Mouse (Mus musculus) MEL (cell line): ENCODE measurements at regions not wholly inside any gene's neighbourhood (a gene's known extent, or its start where the extent isn't known, plus 50 kb on each side); places are given as distances from the start of the nearest gene placed in this dataset.

Source experiments
- DNase-seq: peaks from one replicate; pipeline ENCODE4 v3.0.0; 2011; ENCODE audit warnings: low read depth, low spot score
- H3K27ac ChIP-seq: 2 replicates; pipeline ENCODE4 v1.5.1; 2012; ENCODE audit warnings: low read depth, mild to moderate bottlenecking, control low read depth, low read length, moderate library complexity; ENCODE audit not compliant: control insufficient read depth
- H3K27me3 ChIP-seq, 2 experiments: fragments of 150-350 bp in 1 of 2; sonication (generic) in 1 of 2; 2 replicates each; pipeline ENCODE4 v1.6.1; 2012; ENCODE audit warnings: low read length in 2 of 2, mild to moderate bottlenecking in 2 of 2, improper control_type of control experiment in 1 of 2, moderate library complexity in 1 of 2; ENCODE audit not compliant: insufficient read depth in 2 of 2, control insufficient read depth in 1 of 2
- H3K36me3 ChIP-seq, 2 experiments: 2 replicates each; pipeline ENCODE4 v1.6.1; 2012 to 2014; ENCODE audit warnings: low read length in 2 of 2, improper control_type of control experiment in 1 of 2, inconsistent platforms in 1 of 2, mild to moderate bottlenecking in 1 of 2; ENCODE audit not compliant: insufficient read depth in 2 of 2, control insufficient read depth in 1 of 2
- H3K4me1 ChIP-seq, 2 experiments: fragments of 150-350 bp in 1 of 2; sonication (generic) in 1 of 2; 2 replicates each; pipeline ENCODE4 v1.6.1; 2012; ENCODE audit warnings: low read length in 2 of 2, improper control_type of control experiment in 1 of 2, mild to moderate bottlenecking in 1 of 2; ENCODE audit not compliant: insufficient read depth in 2 of 2, control insufficient read depth in 1 of 2
- H3K4me3 ChIP-seq, 2 experiments: fragments of 150-350 bp in 1 of 2; sonication (generic) in 1 of 2; 2 replicates each; pipeline ENCODE4 v1.5.1; 2012; ENCODE audit warnings: low read depth in 2 of 2, low read length in 2 of 2, mild to moderate bottlenecking in 2 of 2, moderate library complexity in 2 of 2, control low read depth in 1 of 2, improper control_type of control experiment in 1 of 2; ENCODE audit not compliant: control insufficient read depth in 1 of 2, insufficient read depth in 1 of 2
- H3K79me2 ChIP-seq: 2 replicates; pipeline ENCODE4 v1.6.1; 2012; ENCODE audit warnings: mild to moderate bottlenecking, low read length, moderate library complexity; ENCODE audit not compliant: control insufficient read depth, poor library complexity, insufficient read depth
- H3K9ac ChIP-seq: 2 replicates; pipeline ENCODE4 v1.6.1; 2012; ENCODE audit warnings: low read depth, mild to moderate bottlenecking, control low read depth, low read length, moderate library complexity; ENCODE audit not compliant: control insufficient read depth, poor library complexity, severe bottlenecking
- H3K9me3 ChIP-seq: fragments of 150-350 bp; sonication (generic); replicated peaks from 2 replicates; pipeline ENCODE4 v1.6.1; 2012; ENCODE audit warnings: mild to moderate bottlenecking, low read length, improper control_type of control experiment, moderate library complexity; ENCODE audit not compliant: insufficient read depth
- CHD1 ChIP-seq: IDR thresholded peaks from 2 replicates; pipeline ENCODE4 v1.6.1; 2012; ENCODE audit warnings: low read depth, mild to moderate bottlenecking, inconsistent platforms, low read length, improper control_type of control experiment
- E2F4 ChIP-seq: IDR thresholded peaks from 2 replicates; pipeline ENCODE4 v1.6.1; 2011; ENCODE audit warnings: low read depth, low read length, improper control_type of control experiment, borderline replicate concordance
- EP300 ChIP-seq, 2 experiments: IDR thresholded peaks; 2 replicates each; pipeline ENCODE4 v1.6.1; 2011; ENCODE audit warnings: improper control_type of control experiment in 2 of 2, low read length in 2 of 2, low read depth in 1 of 2, mild to moderate bottlenecking in 1 of 2
- ETS1 ChIP-seq: IDR thresholded peaks from 2 replicates; pipeline ENCODE4 v1.6.1; 2012; ENCODE audit warnings: low read depth, mild to moderate bottlenecking, inconsistent platforms, low read length, improper control_type of control experiment, moderate library complexity
- HCFC1 ChIP-seq: IDR thresholded peaks from 2 replicates; pipeline ENCODE4 v1.6.1; 2012; ENCODE audit warnings: low read depth, mild to moderate bottlenecking, inconsistent platforms, low read length, improper control_type of control experiment, moderate library complexity
- JUND ChIP-seq: IDR thresholded peaks from 2 replicates; pipeline ENCODE4 v1.6.1; 2011; ENCODE audit warnings: low read depth, mild to moderate bottlenecking, improper control_type of control experiment, low read length
- KAT2A ChIP-seq: conservative IDR thresholded peaks from 2 replicates; pipeline ENCODE4 v1.6.1; 2012; ENCODE audit warnings: low read depth, low read length, improper control_type of control experiment, inconsistent platforms
- MAZ ChIP-seq: IDR thresholded peaks from 2 replicates; pipeline ENCODE4 v1.6.1; 2012; ENCODE audit warnings: low read depth, mild to moderate bottlenecking, inconsistent platforms, low read length, improper control_type of control experiment
- MXI1 ChIP-seq: IDR thresholded peaks from 2 replicates; pipeline ENCODE4 v1.6.1; 2011; ENCODE audit warnings: mild to moderate bottlenecking, low read depth, low read length, improper control_type of control experiment
- NELFE ChIP-seq: IDR thresholded peaks from 2 replicates; pipeline ENCODE4 v1.6.1; 2011; ENCODE audit warnings: low read depth, low read length, improper control_type of control experiment
- NRF1 ChIP-seq: IDR thresholded peaks from 2 replicates; pipeline ENCODE4 v1.6.1; 2014; ENCODE audit warnings: low read depth, mild to moderate bottlenecking, inconsistent platforms, low read length, improper control_type of control experiment, moderate library complexity; ENCODE audit not compliant: poor library complexity, insufficient read depth, severe bottlenecking
- POLR2A ChIP-seq, 2 experiments: IDR thresholded peaks; 2 replicates each; pipeline ENCODE4 v1.6.1; 2011 to 2012; ENCODE audit warnings: low read length in 2 of 2, mild to moderate bottlenecking in 2 of 2, control low read depth in 1 of 2, improper control_type of control experiment in 1 of 2, low read depth in 1 of 2, moderate library complexity in 1 of 2; ENCODE audit not compliant: control insufficient read depth in 1 of 2, insufficient read depth in 1 of 2, poor library complexity in 1 of 2
- POLR2AphosphoS5 ChIP-seq: IDR thresholded peaks from 2 replicates; pipeline ENCODE4 v1.6.1; 2012; ENCODE audit warnings: low read depth, borderline replicate concordance, mild to moderate bottlenecking, inconsistent platforms, low read length, moderate library complexity, mixed read lengths
- RAD21 ChIP-seq: IDR thresholded peaks from 2 replicates; pipeline ENCODE4 v1.6.1; 2011; ENCODE audit warnings: mild to moderate bottlenecking, low read depth, low read length, improper control_type of control experiment
- SIN3A ChIP-seq: IDR thresholded peaks from 2 replicates; pipeline ENCODE4 v1.6.1; 2012; ENCODE audit warnings: low read length, improper control_type of control experiment, inconsistent platforms
- TAL1 ChIP-seq: IDR thresholded peaks from 2 replicates; pipeline ENCODE4 v1.6.1; 2012; ENCODE audit warnings: mild to moderate bottlenecking, inconsistent platforms, low read length, moderate library complexity, mixed read lengths
- TCF12 ChIP-seq: IDR thresholded peaks from 2 replicates; pipeline ENCODE4 v1.6.1; 2014; ENCODE audit warnings: low read depth, mild to moderate bottlenecking, inconsistent platforms, low read length, improper control_type of control experiment, moderate library complexity
- USF1 ChIP-seq: IDR thresholded peaks from 2 replicates; pipeline ENCODE4 v1.6.1; 2014; ENCODE audit warnings: low read depth, mild to moderate bottlenecking, inconsistent platforms, low read length, improper control_type of control experiment, moderate library complexity
- USF2 ChIP-seq, 2 experiments: IDR thresholded peaks; 2 replicates each; pipeline ENCODE4 v1.6.1; 2011 to 2012; ENCODE audit warnings: improper control_type of control experiment in 2 of 2, low read length in 2 of 2, borderline replicate concordance in 1 of 2, inconsistent platforms in 1 of 2, low read depth in 1 of 2, mild to moderate bottlenecking in 1 of 2; ENCODE audit not compliant: insufficient read depth in 1 of 2
- ZC3H11A ChIP-seq: IDR thresholded peaks from 2 replicates; pipeline ENCODE4 v1.6.1; 2012; ENCODE audit warnings: low read depth, mild to moderate bottlenecking, inconsistent platforms, low read length, improper control_type of control experiment
- ZNF384 ChIP-seq: IDR thresholded peaks from 2 replicates; pipeline ENCODE4 v1.6.1; 2012; ENCODE audit warnings: low read depth, mild to moderate bottlenecking, inconsistent platforms, low read length, improper control_type of control experiment

DNA sequence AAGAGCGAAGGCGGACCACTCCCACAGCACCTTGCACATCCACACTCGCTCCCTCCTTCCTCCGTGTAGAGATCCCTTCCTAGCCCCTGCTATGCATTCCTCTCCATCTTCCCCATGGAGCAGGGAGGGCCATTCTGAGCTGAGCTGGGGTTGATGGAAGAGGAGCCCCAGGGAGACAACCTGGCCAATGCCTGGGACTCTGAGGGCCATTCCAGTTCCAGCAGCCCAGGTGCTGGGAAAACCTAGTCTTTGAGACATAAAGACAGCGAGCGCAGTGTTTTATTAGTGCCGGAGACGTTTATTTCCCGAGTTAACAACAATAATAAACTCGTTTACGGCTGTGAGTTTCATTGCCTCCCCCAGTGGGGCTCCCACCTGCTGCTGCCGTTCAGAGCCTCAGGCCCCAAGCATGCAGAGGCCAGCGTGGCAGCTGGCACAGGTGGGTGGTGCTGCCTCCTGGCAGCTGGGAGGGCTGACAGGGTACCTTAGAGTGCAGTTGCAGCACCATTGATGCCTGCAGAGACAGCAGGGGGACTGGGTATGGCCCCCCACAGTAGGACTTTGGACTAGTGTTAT is 287.4 kb upstream of the Tle3 start:
- H3K27ac ChIP-seq = no peak overlapping the region
- H3K27me3 ChIP-seq = peaks cover 0 to 2% of the 10 kb centered on the region in 2 experiments; a peak in 2 of 4 replicates
- no peaks in the 10 kb centered on the region for H3K79me2 ChIP-seq
- TF ChIP-seq CHD1 = no peak
- no peak for TF ChIP-seq E2F4
- no peak for TF ChIP-seq USF1
- TF ChIP-seq MXI1 = no peak
- no peak for TF ChIP-seq NRF1
- TF ChIP-seq EP300 (IDR thresholded peaks at IDR 0.05; ENCODE audit: low read depth in 1 of 2, low read length in 2 of 2) = no peak
- no peak for DNase-seq
- no peak overlapping the region for H3K9ac ChIP-seq
- H3K4me1 ChIP-seq = no peaks in the 10 kb centered on the region
- H3K9me3 ChIP-seq = no peaks in the 10 kb centered on the region
- H3K36me3 ChIP-seq = no peaks in the 10 kb centered on the region
- no peak overlapping the region for H3K4me3 ChIP-seq

DNA sequence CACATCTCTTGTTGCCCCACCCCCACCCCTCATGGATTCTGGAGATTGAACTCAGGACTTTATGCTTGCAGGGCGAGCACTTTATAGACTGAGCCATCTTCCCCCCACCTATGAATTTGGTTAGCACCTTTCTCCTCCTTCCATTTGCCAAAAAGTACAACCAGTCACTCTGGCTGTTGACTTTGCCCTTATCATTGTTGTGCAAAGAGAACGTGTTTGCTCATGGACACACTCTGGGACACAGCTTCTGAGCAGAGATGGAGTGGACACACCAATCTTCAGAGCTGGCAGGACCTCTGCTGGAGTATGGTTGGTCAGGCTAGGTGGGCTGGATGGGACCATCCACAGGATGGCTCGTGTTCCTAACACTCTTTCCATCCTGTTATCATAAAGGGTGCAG is 285.1 kb upstream of the Tle3 start:
- DNase-seq = no peak
- H3K36me3 ChIP-seq = no peaks in the 10 kb centered on the region
- no peaks in the 10 kb centered on the region for H3K27me3 ChIP-seq
- H3K9ac ChIP-seq = no peak overlapping the region
- H3K27ac ChIP-seq = no peak overlapping the region
- H3K4me1 ChIP-seq = no peaks in the 10 kb centered on the region
- H3K79me2 ChIP-seq = no peaks in the 10 kb centered on the region
- no peaks in the 10 kb centered on the region for H3K9me3 ChIP-seq
- H3K4me3 ChIP-seq = no peak overlapping the region
- TF ChIP-seq KAT2A = no peak
- TF ChIP-seq RAD21 = no peak
- no peak for TF ChIP-seq JUND
- TF ChIP-seq HCFC1 = no peak
- no peak for TF ChIP-seq MXI1
- no peak for TF ChIP-seq ZNF384
- no peak for TF ChIP-seq NELFE
- TF ChIP-seq SIN3A = no peak
- TF ChIP-seq POLR2A (IDR thresholded peaks at IDR 0.05; ENCODE audit: control insufficient read depth in 1 of 2, insufficient read depth in 1 of 2, low read depth in 1 of 2, low read length in 2 of 2, poor library complexity in 1 of 2) = no peak
- no peak for TF ChIP-seq USF2 (IDR thresholded peaks at IDR 0.05; ENCODE audit: borderline replicate concordance in 1 of 2, insufficient read depth in 1 of 2, low read depth in 1 of 2, low read length in 2 of 2)
- no peak for TF ChIP-seq ETS1
- TF ChIP-seq POLR2AphosphoS5 = no peak
- no peak for TF ChIP-seq MAZ
- no peak for TF ChIP-seq ZC3H11A
- TF ChIP-seq TCF12 = no peak
- TF ChIP-seq TAL1 = no peak
